9 mouse cellular contexts compared by ENCODE assay signal in the genomic region with DNA sequence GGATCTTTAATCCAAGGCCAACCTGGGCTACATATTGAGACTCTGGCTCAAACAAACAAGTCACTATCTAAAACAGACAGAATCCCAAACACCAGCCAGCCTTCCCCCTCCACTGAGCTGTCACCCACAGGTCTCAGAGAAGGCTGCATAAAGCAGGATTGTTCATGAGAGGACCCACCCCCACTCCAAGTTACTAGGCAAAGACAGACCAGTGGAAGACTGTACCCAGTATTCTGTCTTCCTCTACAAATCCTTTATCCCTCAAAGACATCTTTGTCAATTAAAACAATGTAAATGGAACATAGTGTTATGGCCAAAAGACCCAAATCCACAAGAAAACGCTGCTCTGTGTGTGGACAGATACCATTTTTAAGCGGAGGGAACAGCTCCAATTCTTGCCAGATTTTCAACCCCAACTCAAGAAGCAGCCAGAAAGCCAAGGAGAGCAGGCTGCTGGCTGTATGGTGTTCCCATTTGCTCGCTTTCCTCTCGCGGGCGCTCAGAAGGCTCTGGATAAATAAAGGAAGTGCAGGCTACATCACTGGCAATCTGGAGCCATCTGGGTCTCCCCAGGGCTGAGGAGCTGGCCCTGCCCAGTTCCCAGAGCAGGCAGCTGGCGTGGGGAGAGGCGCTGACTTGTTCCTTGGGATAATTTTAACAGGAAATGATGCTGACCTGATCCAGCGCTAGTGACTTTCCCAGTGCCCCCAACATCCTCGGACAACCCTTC. TPM values are rescaled to one million over a fixed set of nuclear protein-coding genes. Genes with fewer than 3 reads are reported as not detected.
DNase-seq lines count a peak whose midpoint lies in the region; ATAC-seq and TF ChIP-seq lines count a peak whose summit lies in the region.
"Had no signal": no experiment of that assay in that cellular context is flagged by ENCODE, and none has a peak within 500 bp of the region (broad histone marks: within the 10 kb centered on the region; RNA-seq: fewer than 3 reads in every experiment).

No protein-coding gene starts in this region.

- 0 out of 2 replicates have a peak overlapping the region, but pooled peaks have one; percentile 31 for H3K27ac ChIP-seq in gastrocnemius, adult 2 months
- no peak overlapping the region for H3K27ac ChIP-seq in midbrain, postnatal 0 days (ENCODE audit: low read depth, low read length)
- H3K27ac ChIP-seq in midbrain, embryonic 13.5 days, result no peak overlapping the region
- H3K27ac ChIP-seq in embryonic facial prominence, embryonic 11.5 days (replicated peaks; ENCODE audit: low read depth, low read length), result no peak overlapping the region
- H3K27ac ChIP-seq in stomach, embryonic 15.5 days, result no peak overlapping the region
- no peak overlapping the region for H3K27ac ChIP-seq in hindbrain, embryonic 11.5 days (ENCODE audit: low read depth, low read length)
- H3K27ac ChIP-seq: liver, embryonic 15.5 days had no signal

- ATAC-seq in midbrain, postnatal 0 days (ENCODE audit: low FRiP score), result no peak
- no peak for ATAC-seq in midbrain, embryonic 13.5 days
- ATAC-seq in embryonic facial prominence, embryonic 11.5 days (replicated peaks; ENCODE audit: insufficient number of reproducible peaks, low FRiP score, low TSS enrichment, low read depth), result no peak
- 0 out of 2 replicates have a peak, but pooled peaks have one; percentile 43 for ATAC-seq in stomach, embryonic 15.5 days (ENCODE audit: insufficient read depth, low FRiP score, low read depth)
- ATAC-seq in hindbrain, embryonic 11.5 days (ENCODE audit: low FRiP score), result no peak
- ATAC-seq in erythroid progenitor cell, adult 5-6 weeks (replicated peaks; ENCODE audit: low FRiP score, poor library complexity, severe bottlenecking), result no peak

- no peak overlapping the region for H3K9ac ChIP-seq in midbrain, postnatal 0 days (replicated peaks; ENCODE audit: low read length, poor library complexity, severe bottlenecking)
- H3K9ac ChIP-seq in midbrain, embryonic 13.5 days (replicated peaks), result no peak overlapping the region
- H3K9ac ChIP-seq in embryonic facial prominence, embryonic 11.5 days (replicated peaks; ENCODE audit: low read length), result no peak overlapping the region
- no peak overlapping the region for H3K9ac ChIP-seq in stomach, embryonic 15.5 days
- H3K9ac ChIP-seq in hindbrain, embryonic 11.5 days (ENCODE audit: low read depth, low read length), result no peak overlapping the region
- H3K9ac ChIP-seq: liver, embryonic 15.5 days had no signal

- intact Hi-C loops in gastrocnemius, adult 2 months (cut with DNase I), result no loop called here

- no peak for TF ChIP-seq CTCF in gastrocnemius, adult 2 months (IDR thresholded peaks at IDR 0.05)
- TF ChIP-seq CTCF in midbrain, postnatal 0 days (IDR thresholded peaks at IDR 0.05), result no peak

- WGBS in midbrain, postnatal 0 days, result 61% methylated on average over 10 of the region's 10 CpGs
- 73% methylated on average over 10 of the region's 10 CpGs for WGBS in midbrain, embryonic 13.5 days
- WGBS in embryonic facial prominence, embryonic 11.5 days, result 40% methylated on average over 10 of the region's 10 CpGs
- WGBS in stomach, embryonic 15.5 days, result 36% methylated on average over 10 of the region's 10 CpGs
- 62% methylated on average over 10 of the region's 10 CpGs for WGBS in hindbrain, embryonic 11.5 days

- no peak overlapping the region for H3K4me2 ChIP-seq in midbrain, postnatal 0 days (ENCODE audit: low read depth, low read length, poor library complexity, severe bottlenecking)
- no peak overlapping the region for H3K4me2 ChIP-seq in midbrain, embryonic 13.5 days (replicated peaks)
- no peak overlapping the region for H3K4me2 ChIP-seq in embryonic facial prominence, embryonic 11.5 days (ENCODE audit: low read depth, low read length)
- H3K4me2 ChIP-seq in stomach, embryonic 15.5 days, result no peak overlapping the region
- no peak overlapping the region for H3K4me2 ChIP-seq in hindbrain, embryonic 11.5 days (replicated peaks; ENCODE audit: low read depth, low read length)
- H3K4me2 ChIP-seq: liver, embryonic 15.5 days had no signal

- H3K4me3 ChIP-seq in gastrocnemius, adult 2 months, result no peak overlapping the region
- no peak overlapping the region for H3K4me3 ChIP-seq in midbrain, postnatal 0 days (ENCODE audit: low read depth, low read length)
- H3K4me3 ChIP-seq in midbrain, embryonic 13.5 days (replicated peaks), result no peak overlapping the region
- H3K4me3 ChIP-seq in embryonic facial prominence, embryonic 11.5 days (ENCODE audit: low read depth, low read length), result no peak overlapping the region
- no peak overlapping the region for H3K4me3 ChIP-seq in stomach, embryonic 15.5 days (replicated peaks)
- no peak overlapping the region for H3K4me3 ChIP-seq in hindbrain, embryonic 11.5 days (ENCODE audit: low read depth, low read length)
- H3K4me3 ChIP-seq: liver, embryonic 15.5 days had no signal

- H3K4me1 ChIP-seq in midbrain, postnatal 0 days (ENCODE audit: insufficient read depth, low read length), result no peaks in the 10 kb centered on the region
- no peaks in the 10 kb centered on the region for H3K4me1 ChIP-seq in midbrain, embryonic 13.5 days (replicated peaks)
- H3K4me1 ChIP-seq in embryonic facial prominence, embryonic 11.5 days (ENCODE audit: control insufficient read depth, insufficient read depth, low read length), result peaks cover 2% of the 10 kb centered on the region; the same call in 1 of the 2 replicates
- H3K4me1 ChIP-seq in stomach, embryonic 15.5 days, result no peaks in the 10 kb centered on the region
- no peaks in the 10 kb centered on the region for H3K4me1 ChIP-seq in hindbrain, embryonic 11.5 days (replicated peaks; ENCODE audit: control insufficient read depth, insufficient read depth, low read length)
- H3K4me1 ChIP-seq: liver, embryonic 15.5 days had no signal

- H3K9me3 ChIP-seq in midbrain, postnatal 0 days (ENCODE audit: low read length), result no peaks in the 10 kb centered on the region
- H3K9me3 ChIP-seq in midbrain, embryonic 13.5 days, result no peaks in the 10 kb centered on the region
- H3K9me3 ChIP-seq in embryonic facial prominence, embryonic 11.5 days (replicated peaks; ENCODE audit: control insufficient read depth, low read length), result no peaks in the 10 kb centered on the region
- H3K9me3 ChIP-seq in stomach, embryonic 15.5 days, result no peaks in the 10 kb centered on the region
- no peaks in the 10 kb centered on the region for H3K9me3 ChIP-seq in hindbrain, embryonic 11.5 days (ENCODE audit: control insufficient read depth, low read length)

- H3K27me3 ChIP-seq in midbrain, postnatal 0 days (ENCODE audit: insufficient read depth, low read length), result no peaks in the 10 kb centered on the region
- H3K27me3 ChIP-seq in midbrain, embryonic 13.5 days, result no peaks in the 10 kb centered on the region
- no peaks in the 10 kb centered on the region for H3K27me3 ChIP-seq in embryonic facial prominence, embryonic 11.5 days (ENCODE audit: control insufficient read depth, insufficient read depth, low read length)
- no peaks in the 10 kb centered on the region for H3K27me3 ChIP-seq in stomach, embryonic 15.5 days (replicated peaks)
- H3K27me3 ChIP-seq in hindbrain, embryonic 11.5 days (ENCODE audit: control insufficient read depth, insufficient read depth, low read length), result no peaks in the 10 kb centered on the region
- H3K27me3 ChIP-seq: liver, embryonic 15.5 days had no signal

- peak; percentile 25 for DNase-seq in gastrocnemius, adult 2 months
- DNase-seq in gastrocnemius, adult 8-10 months (ENCODE audit: low spot score in 2 of 2), result no peak
- DNase-seq in midbrain, postnatal 0 days (ENCODE audit: low spot score), result peak; percentile 41
- peak; percentile 30 for DNase-seq in embryonic facial prominence, embryonic 11.5 days (ENCODE audit: low spot score)
- no peak for DNase-seq in hindbrain, embryonic 11.5 days (ENCODE audit: low spot score)

- H3K36me3 ChIP-seq in midbrain, postnatal 0 days (ENCODE audit: insufficient read depth, low read length), result no peaks in the 10 kb centered on the region
- no peaks in the 10 kb centered on the region for H3K36me3 ChIP-seq in midbrain, embryonic 13.5 days
- no peaks in the 10 kb centered on the region for H3K36me3 ChIP-seq in embryonic facial prominence, embryonic 11.5 days (replicated peaks; ENCODE audit: control insufficient read depth, insufficient read depth, low read depth, low read length)
- H3K36me3 ChIP-seq in stomach, embryonic 15.5 days, result no peaks in the 10 kb centered on the region
- H3K36me3 ChIP-seq in hindbrain, embryonic 11.5 days (ENCODE audit: control insufficient read depth, insufficient read depth, low read length), result no peaks in the 10 kb centered on the region
- H3K36me3 ChIP-seq: liver, embryonic 15.5 days had no signal

RNA-seq across cellular contexts. Expression of a gene that starts 7.1 kb away (rescaled TPM):
- total RNA-seq in gastrocnemius, adult 2 months (2021), result under 1 TPM; 0.17 to 0.36 TPM
- total RNA-seq in gastrocnemius, adult 8-10 months (2022), result under 1 TPM in 2 of 4 experiments, not detected in 2; 0.13 to 0.15 TPM
- total RNA-seq in midbrain, postnatal 0 days (2014; rRNA removed), result 0.57 and 0.93 TPM in 2 replicates
- polyA plus RNA-seq in midbrain, postnatal 0 days (2015; fragmentation: Nextera tagmentation; extraction: Ambion mirVana), result 0.67 and 0.90 TPM in 2 replicates
- 0.63 and 1.3 TPM in 2 replicates for polyA plus RNA-seq in midbrain, embryonic 13.5 days (2015; fragmentation: Nextera tagmentation; extraction: Ambion mirVana)
- polyA plus RNA-seq in embryonic facial prominence, embryonic 11.5 days (2014; fragmentation: Nextera tagmentation; extraction: Ambion mirVana), result 1.4 and 1.9 TPM in 2 replicates
- 2.6 and 3.1 TPM in 2 replicates for polyA plus RNA-seq in stomach, embryonic 15.5 days (2015; fragmentation: Nextera tagmentation; extraction: Ambion mirVana)
- polyA plus RNA-seq in hindbrain, embryonic 11.5 days (2014; fragmentation: Nextera tagmentation; extraction: Ambion mirVana), result 0.42 and 0.85 TPM in 2 replicates
- 1.1 and 10.5 TPM in 2 replicates for total RNA-seq in erythroid progenitor cell, adult 5-6 weeks (2015; ENCODE audit: low replicate concordance)
- total RNA-seq in erythroid progenitor cell, adult 5-6 weeks (2017; ENCODE audit: low replicate concordance), result 4.0 and 5.8 TPM in 2 replicates

RNA-seq across cellular contexts. Expression of a gene that starts 35.4 kb away (rescaled TPM):
- total RNA-seq in gastrocnemius, adult 2 months (2021), result under 1 TPM in 1 of 2 experiments, not detected in 1; 0.31 TPM
- under 1 TPM in 1 of 4 experiments, not detected in 3; 0.07 TPM for total RNA-seq in gastrocnemius, adult 8-10 months (2022)
- total RNA-seq in midbrain, postnatal 0 days (2014; rRNA removed), result 0.16 and 0.42 TPM in 2 replicates
- 0.09 and 0.10 TPM in 2 replicates for polyA plus RNA-seq in midbrain, postnatal 0 days (2015; fragmentation: Nextera tagmentation; extraction: Ambion mirVana)
- polyA plus RNA-seq in midbrain, embryonic 13.5 days (2015; fragmentation: Nextera tagmentation; extraction: Ambion mirVana), result 0.28 TPM in 1 of 2 replicates, not detected in the other
- not detected in 2 replicates for polyA plus RNA-seq in embryonic facial prominence, embryonic 11.5 days (2014; fragmentation: Nextera tagmentation; extraction: Ambion mirVana)
- polyA plus RNA-seq in stomach, embryonic 15.5 days (2015; fragmentation: Nextera tagmentation; extraction: Ambion mirVana), result 2.1 and 2.6 TPM in 2 replicates
- polyA plus RNA-seq in hindbrain, embryonic 11.5 days (2014; fragmentation: Nextera tagmentation; extraction: Ambion mirVana), result 0.22 TPM in 1 of 2 replicates, not detected in the other
- 1.7 and 2.9 TPM in 2 replicates for total RNA-seq in erythroid progenitor cell, adult 5-6 weeks (2015; ENCODE audit: low replicate concordance)
- 8.6 and 10.7 TPM in 2 replicates for total RNA-seq in erythroid progenitor cell, adult 5-6 weeks (2017; ENCODE audit: low replicate concordance)

RNA-seq across cellular contexts. Expression of a gene that starts 36.4 kb away (rescaled TPM):
- total RNA-seq in gastrocnemius, adult 2 months (2021), result not detected
- under 1 TPM in 1 of 4 experiments, not detected in 3; 0.13 TPM for total RNA-seq in gastrocnemius, adult 8-10 months (2022)
- 0.19 TPM in 1 of 2 replicates, not detected in the other for total RNA-seq in midbrain, postnatal 0 days (2014; rRNA removed)
- 0.10 and 0.12 TPM in 2 replicates for polyA plus RNA-seq in midbrain, postnatal 0 days (2015; fragmentation: Nextera tagmentation; extraction: Ambion mirVana)
- polyA plus RNA-seq in midbrain, embryonic 13.5 days (2015; fragmentation: Nextera tagmentation; extraction: Ambion mirVana), result not detected in 2 replicates
- polyA plus RNA-seq in embryonic facial prominence, embryonic 11.5 days (2014; fragmentation: Nextera tagmentation; extraction: Ambion mirVana), result not detected in 2 replicates
- 0.10 and 0.15 TPM in 2 replicates for polyA plus RNA-seq in stomach, embryonic 15.5 days (2015; fragmentation: Nextera tagmentation; extraction: Ambion mirVana)
- not detected in 2 replicates for polyA plus RNA-seq in hindbrain, embryonic 11.5 days (2014; fragmentation: Nextera tagmentation; extraction: Ambion mirVana)
- total RNA-seq in erythroid progenitor cell, adult 5-6 weeks (2015; ENCODE audit: low replicate concordance), result 0.36 and 3.8 TPM in 2 replicates
- total RNA-seq in erythroid progenitor cell, adult 5-6 weeks (2017; ENCODE audit: low replicate concordance), result not detected in 2 replicates

RNA-seq across cellular contexts. Expression of a gene that starts 50.2 kb away (rescaled TPM):
- 1 to 10 TPM in 1 of 2 experiments, not detected in 1; 2.0 TPM for total RNA-seq in gastrocnemius, adult 2 months (2021)
- 1 to 10 TPM in 2 of 4 experiments, under 1 TPM in 2; 0.29 to 2.9 (median 1.2) TPM for total RNA-seq in gastrocnemius, adult 8-10 months (2022)
- 0.82 TPM in 1 of 2 replicates, not detected in the other for total RNA-seq in midbrain, postnatal 0 days (2014; rRNA removed)
- polyA plus RNA-seq in midbrain, postnatal 0 days (2015; fragmentation: Nextera tagmentation; extraction: Ambion mirVana), result not detected in 2 replicates
- polyA plus RNA-seq in midbrain, embryonic 13.5 days (2015; fragmentation: Nextera tagmentation; extraction: Ambion mirVana), result not detected in 2 replicates
- polyA plus RNA-seq in embryonic facial prominence, embryonic 11.5 days (2014; fragmentation: Nextera tagmentation; extraction: Ambion mirVana), result not detected in 2 replicates
- polyA plus RNA-seq in stomach, embryonic 15.5 days (2015; fragmentation: Nextera tagmentation; extraction: Ambion mirVana), result not detected in 2 replicates
- not detected in 2 replicates for polyA plus RNA-seq in hindbrain, embryonic 11.5 days (2014; fragmentation: Nextera tagmentation; extraction: Ambion mirVana)
- total RNA-seq in erythroid progenitor cell, adult 5-6 weeks (2015; ENCODE audit: low replicate concordance), result 5.8 and 11.7 TPM in 2 replicates
- 4.1 and 5.7 TPM in 2 replicates for total RNA-seq in erythroid progenitor cell, adult 5-6 weeks (2017; ENCODE audit: low replicate concordance)
- polyA plus RNA-seq: liver, embryonic 15.5 days had no signal

Comparison
In these comparisons a context has a peak if more than half of its experiments do, and no peak if none do; other contexts are left out.
1. DNase-seq: peak in gastrocnemius, adult 2 months (single experiment), midbrain, postnatal 0 days (single experiment) and embryonic facial prominence, embryonic 11.5 days (single experiment); none in gastrocnemius, adult 8-10 months (0 of 2) and hindbrain, embryonic 11.5 days (single experiment).